Mouse (Mus musculus): ENCODE measurements around the gene Cpne2. TPM values are rescaled to one million over a fixed set of nuclear protein-coding genes. Genes with fewer than 3 reads are reported as not detected.
A peak's percentile ranks its signal among the peaks of the same experiment; 100 is the strongest.

Gene Cpne2
- total RNA-seq, 2 experiments from 2014 or later = 81.7 to 116 TPM

DNA sequence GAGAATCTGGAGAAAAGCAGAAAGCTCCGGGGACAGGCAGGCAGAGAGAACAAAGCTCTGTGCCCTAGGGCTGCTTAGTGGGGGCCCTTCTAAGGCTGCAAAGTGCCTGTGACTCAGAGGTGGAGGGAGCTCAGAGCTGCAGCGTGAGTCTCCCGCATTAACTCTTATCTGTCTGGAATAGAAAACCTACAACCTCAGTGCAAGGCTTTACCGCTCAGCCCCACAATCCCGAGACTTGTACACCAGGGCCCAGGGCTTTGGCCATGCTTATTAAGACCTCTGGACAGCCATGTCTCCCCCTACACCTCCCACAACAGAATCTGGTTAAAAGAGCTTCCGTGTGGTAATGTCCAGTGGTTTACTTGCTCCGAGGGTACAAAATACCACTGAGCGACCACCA is 790 bp upstream of the Cpne2 start:
- no peak for ATAC-seq (replicated peaks; ENCODE audit: low FRiP score, low TSS enrichment, poor library complexity, severe bottlenecking)

DNA sequence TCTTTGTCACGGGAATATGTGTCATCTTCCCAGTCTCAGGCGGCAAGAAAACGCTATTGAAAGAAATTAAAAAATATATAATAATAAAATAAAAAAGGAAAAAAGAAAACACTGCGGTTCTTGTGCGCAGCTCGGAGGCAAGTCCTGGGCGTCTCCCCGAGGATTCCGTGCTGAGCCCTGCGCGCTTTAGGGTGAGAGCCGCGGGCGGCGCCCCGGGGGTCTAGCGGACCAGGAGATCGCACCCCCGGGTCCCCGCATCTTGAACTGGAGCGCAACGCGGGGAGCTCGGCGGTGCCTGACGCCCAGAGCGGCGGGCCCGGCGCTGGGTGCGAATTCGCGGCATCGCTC is 291 bp upstream of the Cpne2 start:
- ATAC-seq (replicated peaks; ENCODE audit: low FRiP score, low TSS enrichment, poor library complexity, severe bottlenecking) = no peak

DNA sequence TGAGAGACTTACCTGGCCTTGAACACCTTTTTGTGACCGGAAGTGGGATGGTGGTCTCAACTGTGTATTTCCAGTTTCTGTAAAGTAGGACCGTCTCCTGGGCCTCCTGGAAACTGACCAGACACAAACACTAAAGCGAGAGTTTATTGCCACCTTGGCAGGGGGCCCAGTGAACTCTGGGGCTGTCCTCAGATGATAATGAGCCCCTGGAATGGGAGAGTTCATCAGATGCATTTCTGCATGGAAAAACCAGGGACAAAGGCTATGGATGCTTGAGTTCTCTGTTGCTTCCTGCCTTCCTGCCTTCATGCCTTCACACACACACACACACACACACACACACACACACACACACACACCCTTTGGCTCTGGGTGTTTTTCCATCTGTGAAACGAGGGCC is 1.8 kb downstream of the Cpne2 start:
- ATAC-seq (replicated peaks; ENCODE audit: low FRiP score, low TSS enrichment, poor library complexity, severe bottlenecking) = no peak

DNA sequence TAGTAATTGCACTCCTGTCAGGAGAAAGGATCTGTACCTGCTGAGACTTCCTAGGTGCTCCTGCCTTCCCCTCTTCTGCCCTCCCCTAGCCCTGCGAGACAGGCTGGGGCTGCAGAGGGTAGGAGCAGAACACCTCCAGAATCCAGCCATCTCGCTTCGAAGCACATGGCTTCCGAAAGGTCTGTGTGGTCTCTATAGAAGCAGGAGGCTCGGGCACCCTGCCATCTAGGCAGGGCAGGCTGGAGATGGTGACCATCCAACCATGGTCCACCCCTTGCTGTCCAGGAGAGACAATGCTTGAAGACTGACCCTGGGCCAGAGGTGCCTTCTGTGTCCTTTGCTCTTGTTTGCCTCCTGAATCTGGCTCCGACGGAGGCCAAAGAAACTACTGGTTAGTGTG is 2.8 kb downstream of the Cpne2 start:
- ATAC-seq (replicated peaks; ENCODE audit: low FRiP score, low TSS enrichment, poor library complexity, severe bottlenecking) = no peak

DNA sequence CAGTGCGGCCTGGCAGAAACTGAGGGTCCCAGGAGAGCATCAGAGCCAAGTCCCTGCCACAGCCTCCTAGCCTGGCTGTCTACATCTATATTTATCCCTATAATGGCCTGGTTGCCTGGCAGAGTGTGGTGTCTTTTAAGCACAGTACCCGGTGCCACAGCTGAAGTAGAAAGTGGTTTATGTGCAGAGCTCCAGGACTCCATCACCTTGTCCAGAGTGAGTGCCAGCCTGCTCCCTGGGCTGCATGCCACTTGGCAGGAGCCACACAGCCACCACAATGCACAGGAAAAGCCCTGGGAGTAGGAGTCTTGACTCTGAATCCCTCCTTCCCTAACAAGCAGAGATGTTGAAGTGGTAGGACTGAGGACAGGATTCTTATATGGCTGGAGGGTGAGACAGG is 4.7 kb downstream of the Cpne2 start:
- ATAC-seq (replicated peaks; ENCODE audit: low FRiP score, low TSS enrichment, poor library complexity, severe bottlenecking) = no peak

DNA sequence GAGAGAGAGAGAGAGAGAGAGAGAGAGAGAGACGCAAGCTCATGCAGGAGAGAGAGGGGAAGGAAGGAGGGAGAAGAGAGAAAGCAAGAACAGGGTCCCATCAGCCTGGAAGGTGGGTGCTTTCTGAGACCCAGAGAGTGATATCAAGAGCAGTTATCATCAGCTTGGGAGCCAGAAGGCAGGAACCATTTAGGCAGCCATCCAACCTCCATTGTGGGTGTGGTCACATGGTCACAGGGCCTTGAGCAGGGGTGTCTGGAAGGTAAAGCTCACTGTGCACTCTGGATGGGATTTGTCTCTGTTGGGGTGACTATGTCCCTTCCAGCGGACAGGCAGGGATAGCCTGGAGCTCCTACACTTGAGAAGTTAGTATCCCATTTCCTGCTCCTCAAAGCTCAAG is 7.2 kb downstream of the Cpne2 start:
- ATAC-seq (replicated peaks; ENCODE audit: low FRiP score, low TSS enrichment, poor library complexity, severe bottlenecking) = no peak

DNA sequence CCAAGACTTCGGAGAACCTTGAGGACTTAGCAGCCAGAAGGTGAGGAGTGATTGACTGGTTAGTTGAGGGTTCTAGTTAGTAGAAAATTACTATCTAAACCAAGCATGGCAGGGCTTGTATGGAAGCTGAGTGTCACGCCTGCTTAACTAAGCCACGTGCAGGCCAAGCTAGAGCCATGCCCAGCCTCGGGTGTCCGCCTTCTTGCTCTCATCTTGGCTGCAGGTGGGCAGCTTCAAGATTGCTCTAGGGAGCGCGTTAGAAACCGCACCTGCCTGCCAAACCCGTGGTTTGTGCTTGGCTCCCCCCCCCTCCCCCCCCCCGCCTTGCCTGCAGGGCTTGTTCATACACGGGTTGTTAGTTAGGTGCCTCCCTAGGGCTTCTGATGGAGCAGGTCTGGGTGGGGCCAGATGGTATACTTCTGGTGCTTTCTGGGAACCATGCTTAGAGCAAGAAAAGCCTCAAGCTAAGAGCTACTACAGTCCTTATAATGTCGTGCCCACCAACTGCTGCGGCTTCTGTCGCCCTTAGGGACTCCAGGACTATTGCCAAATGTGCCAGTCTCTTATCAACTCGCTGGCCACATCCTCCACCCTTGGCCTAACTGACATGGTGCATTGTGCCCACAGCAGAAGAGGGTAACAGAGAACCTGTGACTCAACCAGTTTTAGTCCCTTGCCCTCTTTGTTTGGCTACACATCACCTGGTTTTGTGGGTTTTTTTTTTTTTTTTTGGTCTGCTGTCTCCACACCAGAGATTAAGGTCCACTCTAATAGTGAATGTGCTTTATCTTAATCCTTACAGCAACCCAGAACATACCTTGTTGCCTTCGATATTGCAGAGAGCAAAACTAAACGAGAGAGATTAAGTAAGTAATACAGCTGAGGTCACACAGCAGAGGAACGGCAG is 8.4 kb downstream of the Cpne2 start:
- peak; percentile 85 for ATAC-seq (replicated peaks; ENCODE audit: low FRiP score, low TSS enrichment, poor library complexity, severe bottlenecking)

DNA sequence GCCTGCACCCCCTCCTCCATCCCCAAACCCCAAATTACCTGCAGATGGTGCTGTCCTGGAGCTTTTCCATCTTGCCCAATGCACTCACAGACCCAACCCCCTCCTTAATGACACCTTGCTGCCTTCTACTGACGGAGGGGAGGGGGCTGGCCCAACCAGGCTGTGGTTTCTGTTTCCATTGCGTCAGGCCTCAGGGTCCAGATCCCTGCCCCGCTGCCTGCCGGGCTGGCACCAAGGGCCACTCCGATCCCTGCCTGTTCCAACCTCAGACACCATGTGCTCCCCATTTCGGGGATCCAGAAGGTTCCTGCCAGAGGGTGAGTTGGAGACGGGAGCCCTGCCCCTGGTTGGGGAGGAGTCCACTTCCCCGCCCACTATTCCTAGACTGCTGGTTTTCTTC is 11.2 kb downstream of the Cpne2 start:
- no peak for ATAC-seq (replicated peaks; ENCODE audit: low FRiP score, low TSS enrichment, poor library complexity, severe bottlenecking)

DNA sequence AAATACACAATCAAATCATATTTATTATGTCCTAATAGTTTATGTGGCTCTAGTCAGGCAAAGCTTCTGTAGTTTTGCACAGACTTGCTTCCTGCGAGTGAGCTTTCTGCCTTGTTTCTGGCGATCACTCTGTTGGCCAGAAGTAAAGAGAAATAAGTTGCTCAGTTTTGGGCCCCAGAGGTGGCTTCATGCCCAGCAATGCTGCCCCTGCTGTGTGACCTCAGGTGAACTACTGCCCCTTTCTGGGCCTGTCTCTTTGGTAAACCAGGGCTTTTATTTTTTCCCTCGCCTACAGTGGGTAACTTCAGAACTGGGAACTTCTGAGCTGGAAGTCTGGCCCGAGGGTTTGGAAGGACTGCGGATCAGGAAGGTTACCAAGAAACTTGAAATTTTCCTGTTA is 16.3 kb downstream of the Cpne2 start:
- ATAC-seq (replicated peaks; ENCODE audit: low FRiP score, low TSS enrichment, poor library complexity, severe bottlenecking) = no peak

DNA sequence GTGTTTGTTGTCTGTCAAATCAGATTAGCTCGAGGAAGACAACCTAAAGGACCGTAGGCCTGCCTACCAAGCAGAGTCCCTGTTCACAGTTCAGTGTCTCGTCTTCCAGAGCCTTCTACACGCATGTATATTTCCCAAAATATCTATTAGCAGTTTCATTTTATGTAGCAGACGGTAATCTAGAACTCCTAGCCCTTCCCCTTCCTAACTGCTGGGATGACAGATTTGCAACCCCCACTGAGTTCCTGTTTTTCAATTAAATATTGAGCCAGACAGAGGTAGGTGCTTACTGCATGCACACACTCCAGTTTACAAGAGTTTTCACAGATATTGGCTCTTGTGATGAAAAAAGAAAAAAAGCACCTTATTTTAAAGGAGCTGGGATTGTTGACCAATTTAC is 16.7 kb downstream of the Cpne2 start:
- ATAC-seq (replicated peaks; ENCODE audit: low FRiP score, low TSS enrichment, poor library complexity, severe bottlenecking) = no peak

DNA sequence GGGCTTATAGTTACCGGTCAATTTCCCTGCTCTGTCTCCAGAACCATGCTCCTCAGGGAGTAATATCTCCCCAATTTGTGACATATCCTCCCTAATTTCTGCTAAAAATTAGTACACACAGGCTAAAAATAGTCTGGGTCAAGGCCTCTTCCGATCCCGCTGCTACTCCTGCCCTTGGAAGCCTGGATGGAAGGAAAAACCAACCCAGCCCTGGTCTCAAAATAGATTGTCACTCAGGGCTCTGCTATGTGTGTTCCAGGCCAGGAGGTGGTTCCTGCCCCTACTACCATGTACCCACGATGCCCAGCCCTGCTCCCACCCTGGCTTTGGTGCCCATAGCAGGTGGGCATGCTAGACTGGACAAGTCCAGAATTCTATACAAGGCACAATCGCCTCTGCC is 17.2 kb downstream of the Cpne2 start:
- ATAC-seq (replicated peaks; ENCODE audit: low FRiP score, low TSS enrichment, poor library complexity, severe bottlenecking) = no peak

DNA sequence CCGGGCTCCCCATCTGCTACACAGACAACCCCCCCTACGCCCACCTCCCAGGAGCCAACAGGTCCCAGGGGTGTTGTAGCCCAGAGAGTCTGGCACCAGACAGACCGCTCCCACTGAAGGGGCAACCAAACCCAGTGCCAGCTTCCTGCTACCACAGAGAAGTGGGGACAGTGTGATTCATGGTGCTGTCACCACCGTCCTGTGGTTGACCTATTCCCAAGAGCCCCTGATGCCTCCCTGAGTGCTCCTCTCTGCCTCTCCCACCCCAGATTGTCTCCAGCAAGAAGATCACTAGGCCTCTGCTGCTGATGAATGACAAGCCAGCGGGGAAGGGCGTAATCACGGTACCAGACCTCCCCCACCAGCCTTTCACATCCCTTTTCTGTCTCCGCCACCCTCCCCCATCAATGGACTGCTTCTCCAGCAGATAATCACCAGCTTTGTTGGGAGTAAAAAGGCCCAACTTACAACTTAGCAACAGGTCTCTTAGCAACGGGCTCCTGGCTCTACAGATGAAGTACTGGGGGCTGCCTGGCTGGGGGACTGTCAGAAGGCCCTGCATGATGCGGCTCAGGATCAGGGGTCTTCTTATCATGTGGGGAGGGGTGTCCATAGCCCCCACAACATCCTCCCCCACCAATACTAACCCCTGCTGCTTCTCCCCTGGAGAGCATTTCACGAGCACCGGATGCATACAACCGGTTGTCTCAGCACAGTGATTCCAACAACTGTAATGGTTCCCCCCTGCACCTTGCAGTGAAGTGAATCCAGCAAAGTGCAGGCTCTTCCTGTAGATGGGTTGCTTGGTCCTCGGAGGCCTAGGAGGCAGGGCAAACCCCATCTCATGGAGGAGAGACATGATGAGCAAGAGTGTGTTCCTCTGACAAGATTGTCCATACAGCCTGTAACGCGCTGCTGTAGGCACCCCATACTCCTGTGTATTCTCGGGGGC is 19.0 kb downstream of the Cpne2 start:
- no peak for ATAC-seq (replicated peaks; ENCODE audit: low FRiP score, low TSS enrichment, poor library complexity, severe bottlenecking)

DNA sequence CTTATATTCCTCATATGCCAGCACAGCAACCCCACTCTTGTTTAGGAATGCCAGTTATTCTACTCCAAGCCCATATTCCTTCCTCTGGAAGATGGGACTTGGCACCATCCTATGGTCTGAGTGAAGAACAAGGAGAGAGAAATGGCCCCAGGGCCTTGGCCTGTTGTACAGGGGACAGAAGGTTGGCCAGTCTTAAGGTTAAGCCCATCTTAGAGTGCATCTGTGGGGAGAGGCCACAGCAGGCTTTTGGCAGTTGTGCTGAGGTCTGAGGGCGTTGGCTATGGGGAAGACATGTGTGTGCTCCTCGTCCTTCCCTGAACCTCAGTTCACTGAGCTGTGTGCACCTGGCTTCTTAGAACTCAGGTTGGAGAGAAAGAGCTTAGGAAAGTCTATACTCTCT is 19.9 kb downstream of the Cpne2 start:
- peak; percentile 77 for ATAC-seq (replicated peaks; ENCODE audit: low FRiP score, low TSS enrichment, poor library complexity, severe bottlenecking)

DNA sequence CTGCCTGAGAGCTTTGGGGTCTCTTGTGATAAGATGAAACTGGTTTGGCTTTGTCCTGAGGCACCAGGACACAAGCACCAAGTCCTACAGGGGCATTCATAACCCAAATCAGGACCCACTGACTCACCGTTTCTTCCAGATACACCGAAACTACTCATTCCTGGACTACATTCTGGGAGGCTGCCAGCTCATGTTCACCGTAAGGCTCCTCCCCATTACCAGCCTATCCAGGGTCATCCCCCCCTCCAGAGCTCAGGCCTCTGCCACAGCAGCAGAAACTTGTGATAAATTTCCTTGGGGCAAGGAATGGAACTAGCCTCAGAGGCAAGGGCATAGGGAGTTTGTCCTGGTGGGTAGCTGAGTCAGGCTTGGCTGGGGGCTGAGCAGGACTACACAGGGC is 24.5 kb downstream of the Cpne2 start:
- ATAC-seq (replicated peaks; ENCODE audit: low FRiP score, low TSS enrichment, poor library complexity, severe bottlenecking) = no peak

DNA sequence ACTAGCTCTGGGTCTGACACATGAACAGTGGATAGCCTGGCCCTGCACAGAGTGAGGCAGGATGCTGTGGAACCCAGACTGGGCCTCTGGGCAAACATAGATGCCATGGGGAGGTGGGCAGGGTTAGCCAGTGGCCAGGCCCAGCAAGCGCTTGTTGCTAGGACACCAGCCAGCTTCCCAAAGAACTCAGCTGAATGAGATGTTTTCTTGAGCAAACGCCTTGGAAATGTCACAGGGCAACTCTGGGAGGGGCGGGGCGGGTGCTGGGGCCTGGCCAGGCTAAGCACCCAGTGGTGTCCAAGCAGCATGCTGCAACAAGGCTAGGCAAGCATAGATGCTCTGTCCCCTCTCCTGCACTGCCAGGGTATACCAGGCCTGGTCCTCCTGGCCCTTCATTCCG is 28.5 kb downstream of the Cpne2 start:
- no peak for ATAC-seq (replicated peaks; ENCODE audit: low FRiP score, low TSS enrichment, poor library complexity, severe bottlenecking)

DNA sequence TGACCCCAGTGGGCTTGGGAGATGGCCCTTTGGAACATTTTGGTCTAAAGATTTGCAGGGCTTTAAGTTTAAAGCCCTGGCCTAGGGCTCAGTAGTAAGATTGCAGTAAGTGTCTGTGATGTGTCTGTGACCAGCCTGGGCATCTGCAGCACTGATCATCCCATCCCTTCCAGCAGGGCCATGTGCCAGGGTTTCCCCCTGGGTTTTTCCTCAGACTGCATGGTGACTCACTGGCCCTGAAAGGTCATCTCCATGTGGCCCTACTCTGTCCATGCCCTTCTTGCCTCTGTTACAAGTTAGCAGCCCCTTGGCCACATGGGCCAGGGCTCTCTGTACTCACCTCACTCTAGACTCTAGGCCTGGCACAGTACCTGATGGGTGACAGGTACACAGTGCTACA is 31.6 kb downstream of the Cpne2 start:
- ATAC-seq (replicated peaks; ENCODE audit: low FRiP score, low TSS enrichment, poor library complexity, severe bottlenecking) = no peak

DNA sequence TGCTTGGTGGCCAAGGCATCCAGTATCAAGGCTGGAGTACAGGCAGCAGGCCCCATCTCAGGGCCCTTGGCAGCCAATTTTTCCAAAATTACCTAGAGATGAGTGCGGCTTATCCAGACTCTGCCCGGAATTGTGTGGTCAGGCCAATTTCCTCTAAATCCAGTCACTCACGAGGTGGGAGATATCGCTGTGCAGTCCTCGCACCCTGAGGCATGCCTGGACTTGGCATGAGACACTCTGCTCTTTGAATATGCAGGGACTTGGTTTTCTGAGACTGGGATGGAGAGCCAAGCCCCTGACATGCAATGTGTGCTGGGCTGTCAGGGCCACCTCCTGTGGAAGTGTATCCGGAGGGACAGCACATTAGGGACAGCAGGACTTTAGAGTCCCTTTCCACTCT is 33.2 kb downstream of the Cpne2 start:
- ATAC-seq (replicated peaks; ENCODE audit: low FRiP score, low TSS enrichment, poor library complexity, severe bottlenecking) = no peak

DNA sequence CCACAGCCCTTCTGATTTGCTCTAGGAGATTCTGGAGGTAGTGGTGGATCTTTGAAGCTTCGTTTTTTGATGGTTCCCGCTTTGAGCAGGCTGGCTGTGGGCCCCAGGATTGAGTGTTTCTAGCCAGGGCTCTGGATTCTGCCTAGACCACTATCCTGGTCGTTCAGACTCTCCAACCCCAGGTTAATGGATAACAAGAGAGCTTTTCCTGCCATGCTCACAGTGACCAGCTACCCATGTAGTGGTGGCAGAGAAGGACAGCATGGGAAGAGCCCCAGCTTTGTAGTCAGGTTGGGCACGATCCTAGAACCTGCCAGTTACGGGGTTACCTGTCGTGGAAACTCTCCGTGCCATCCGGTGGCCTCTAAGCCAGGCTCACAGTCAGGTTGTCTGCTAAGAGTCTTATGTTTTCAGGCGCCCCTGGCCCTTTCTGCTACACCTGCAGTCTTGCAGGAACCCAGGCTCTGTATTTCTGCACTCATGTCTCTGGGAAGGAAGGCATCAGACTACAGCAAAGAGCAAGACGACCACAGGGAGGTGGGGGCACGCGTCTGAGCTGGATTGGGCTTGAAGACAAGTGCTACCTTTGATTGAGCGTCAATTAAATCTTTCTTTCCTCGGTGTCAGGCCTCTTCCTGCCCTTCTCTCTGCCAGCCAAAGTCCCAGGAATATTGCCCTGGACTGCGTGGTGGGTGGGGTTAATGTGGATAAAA is 33.8 kb downstream of the Cpne2 start:
- no peak for ATAC-seq (replicated peaks; ENCODE audit: low FRiP score, low TSS enrichment, poor library complexity, severe bottlenecking)

DNA sequence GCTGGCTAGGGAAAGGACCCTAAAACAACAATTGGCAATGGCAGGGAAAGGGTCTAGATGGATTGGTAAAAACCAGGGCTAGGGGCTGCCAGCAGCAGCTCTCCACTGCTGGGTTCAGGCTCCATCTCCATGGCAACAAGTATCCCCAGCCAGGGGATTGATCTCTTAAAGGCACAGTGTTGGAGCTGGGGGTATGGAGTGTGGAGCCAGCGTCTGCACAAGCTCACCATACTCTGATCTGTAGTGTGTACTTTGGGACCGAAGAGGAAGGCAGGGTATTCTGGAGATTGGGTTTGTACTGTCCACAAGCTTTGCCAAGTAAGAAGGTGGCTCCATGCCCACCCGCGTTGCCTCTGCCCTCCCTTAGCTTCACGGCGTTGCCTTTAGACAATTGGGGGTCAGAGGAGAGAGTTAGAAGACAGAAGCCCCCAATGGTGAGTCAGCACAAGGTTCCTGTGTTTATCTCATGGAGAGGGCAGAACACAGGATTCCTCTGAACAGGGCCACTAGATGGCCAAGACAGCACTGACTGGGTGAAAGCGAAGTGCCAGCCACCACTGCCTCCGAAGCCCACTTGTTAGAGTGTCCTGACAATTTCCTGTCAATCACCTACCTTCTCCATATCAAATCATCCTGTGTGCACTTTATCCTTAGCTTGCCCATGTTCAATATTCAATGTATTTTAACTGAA is 34.5 kb downstream of the Cpne2 start:
- no peak for ATAC-seq (replicated peaks; ENCODE audit: low FRiP score, low TSS enrichment, poor library complexity, severe bottlenecking)

DNA sequence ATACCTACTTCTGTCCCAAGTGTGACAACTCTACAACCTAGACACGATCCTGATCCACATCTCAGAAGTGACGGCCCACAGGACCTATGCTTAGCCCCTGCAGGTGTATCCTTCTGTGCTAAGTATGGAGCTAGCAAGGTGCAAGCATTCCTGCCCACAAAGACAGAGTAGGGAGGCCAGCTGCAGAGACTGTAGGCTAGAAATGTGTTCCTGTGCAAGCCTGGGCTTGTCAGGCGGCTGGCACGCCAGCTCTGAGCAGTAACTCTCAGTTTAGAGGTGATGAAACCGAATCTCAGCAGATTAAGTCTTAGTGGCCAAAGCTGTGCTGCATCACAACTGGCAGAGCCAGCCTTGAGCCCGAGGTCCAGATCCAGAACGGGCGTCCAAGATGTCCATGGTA is 35.3 kb downstream of the Cpne2 start:
- no peak for ATAC-seq (replicated peaks; ENCODE audit: low FRiP score, low TSS enrichment, poor library complexity, severe bottlenecking)
